Mouse (Mus musculus): ENCODE results near the gene Ott. TPM values are rescaled to one million over a fixed set of nuclear protein-coding genes. Genes with fewer than 3 reads are reported as not detected.
"Not testable (repeated sequence)": the region's sequence is repeated elsewhere in the genome, so short reads cannot be mapped to it uniquely, and the experiment has no call there.

Ott gene
- not detected in 2 replicates for polyA plus RNA-seq (2016; fragmentation: Nextera tagmentation; extraction: Ambion mirVana)

DNA sequence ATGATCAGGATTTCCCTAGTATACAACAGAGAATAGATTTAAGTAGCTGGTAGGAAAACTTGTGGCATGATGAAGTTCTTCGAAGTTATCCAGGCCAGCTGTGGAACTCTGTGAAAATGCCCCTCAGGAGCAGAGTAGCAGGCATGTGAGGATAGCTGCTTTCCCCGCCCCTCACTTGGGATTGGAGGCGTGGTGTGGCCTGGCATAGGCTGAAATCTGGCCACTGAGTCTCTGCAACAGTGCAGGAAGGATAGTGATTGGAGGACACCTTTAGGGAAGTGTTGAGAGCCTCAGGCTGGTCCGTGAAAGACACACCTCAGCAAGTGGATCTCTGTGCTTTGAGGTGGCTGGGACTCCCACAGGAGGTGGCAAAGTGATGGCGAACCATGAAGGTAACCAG lies at the start of gene Ott:
Gene Ott, plus strand, starts transcription at position 301 of the 400 bp plus-strand sequence.
- H3K9me3 ChIP-seq (replicated peaks); H3K4me3 ChIP-seq; H3K36me3 ChIP-seq; DNase-seq (ENCODE audit: low spot score); H3K4me1 ChIP-seq; H3K27me3 ChIP-seq (ENCODE audit: low read depth, poor library complexity, severe bottlenecking); H3K27ac ChIP-seq: not testable (repeated sequence)
- WGBS, result no CpG with 5 or more reads among the region's 5 CpGs

Other genes with a start within 250 kb of the Ott start
- not detected in 2 replicates for gene Luzp4, start 216.6 kb upstream of the Ott start, polyA plus RNA-seq (2016; fragmentation: Nextera tagmentation; extraction: Ambion mirVana)
- gene Gm15093, start 198.1 kb downstream of the Ott start, polyA plus RNA-seq (2016; fragmentation: Nextera tagmentation; extraction: Ambion mirVana), result not detected in 2 replicates

Measured in limb, embryonic 10.5 days (tissue).